Mouse (Mus musculus): ENCODE data around the gene Adrm1.

The Adrm1 gene

GRCm38 (mm10) chr2:180184752-180185109 lies 13.4 kb downstream of the Adrm1 start:
- no peak for DNase-seq

- no peak for DNase-seq
Measured at GRCm38 (mm10) chr2:180185686-180186085, 14.4 kb downstream of the Adrm1 start.

- DNase-seq = no peak
Measured at GRCm38 (mm10) chr2:180187362-180187761, 16.1 kb downstream of the Adrm1 start.

- no peak for DNase-seq
Measured at GRCm38 (mm10) chr2:180196610-180197322, 25.5 kb downstream of the Adrm1 start.

- no peak for DNase-seq
Measured at GRCm38 (mm10) chr2:180197323-180198037, 26.2 kb downstream of the Adrm1 start.

GRCm38 (mm10) chr2:180198782-180199181 lies 27.5 kb downstream of the Adrm1 start:
- no peak for DNase-seq

GRCm38 (mm10) chr2:180200681-180201080 lies 29.4 kb downstream of the Adrm1 start:
- no peak for DNase-seq

- no peak for DNase-seq
Measured at GRCm38 (mm10) chr2:180201303-180201702, 30.0 kb downstream of the Adrm1 start.

GRCm38 (mm10) chr2:180202263-180202662 lies 31.0 kb downstream of the Adrm1 start:
- DNase-seq = no peak

- no peak for DNase-seq
Measured at GRCm38 (mm10) chr2:180202805-180203204, 31.5 kb downstream of the Adrm1 start.

GRCm38 (mm10) chr2:180204501-180204900 lies 33.2 kb downstream of the Adrm1 start:
- no peak for DNase-seq

- DNase-seq = no peak
Measured at GRCm38 (mm10) chr2:180205083-180205955, 34.0 kb downstream of the Adrm1 start.

- DNase-seq = no peak
Measured at GRCm38 (mm10) chr2:180205956-180206280, 34.6 kb downstream of the Adrm1 start.

GRCm38 (mm10) chr2:180207840-180208239 lies 36.6 kb downstream of the Adrm1 start:
- DNase-seq = peak; percentile 54

- no peak for DNase-seq
Measured at GRCm38 (mm10) chr2:180208976-180209375, 37.7 kb downstream of the Adrm1 start.

GRCm38 (mm10) chr2:180212255-180212654 lies 41.0 kb downstream of the Adrm1 start:
- no peak for DNase-seq

GRCm38 (mm10) chr2:180214352-180214978 lies 43.2 kb downstream of the Adrm1 start:
- DNase-seq = no peak

GRCm38 (mm10) chr2:180215011-180215461 lies 43.8 kb downstream of the Adrm1 start:
- no peak for DNase-seq

GRCm38 (mm10) chr2:180215951-180216350 lies 44.7 kb downstream of the Adrm1 start:
- DNase-seq = no peak

- no peak for DNase-seq
Measured at GRCm38 (mm10) chr2:180216921-180217320, 45.6 kb downstream of the Adrm1 start.

- no peak for DNase-seq
Measured at GRCm38 (mm10) chr2:180217587-180217986, 46.3 kb downstream of the Adrm1 start.

GRCm38 (mm10) chr2:180218241-180218640 lies 47.0 kb downstream of the Adrm1 start:
- DNase-seq = no peak

GRCm38 (mm10) chr2:180218677-180219076 lies 47.4 kb downstream of the Adrm1 start:
- no peak for DNase-seq

Measured in liver (tissue).